Mouse (Mus musculus): ENCODE measurements around the gene Ldlrad2. TPM values are rescaled to one million over a fixed set of nuclear protein-coding genes. Genes with fewer than 3 reads are reported as not detected.

Gene Ldlrad2
- polyA plus RNA-seq, 1 experiment = not detected

DNA sequence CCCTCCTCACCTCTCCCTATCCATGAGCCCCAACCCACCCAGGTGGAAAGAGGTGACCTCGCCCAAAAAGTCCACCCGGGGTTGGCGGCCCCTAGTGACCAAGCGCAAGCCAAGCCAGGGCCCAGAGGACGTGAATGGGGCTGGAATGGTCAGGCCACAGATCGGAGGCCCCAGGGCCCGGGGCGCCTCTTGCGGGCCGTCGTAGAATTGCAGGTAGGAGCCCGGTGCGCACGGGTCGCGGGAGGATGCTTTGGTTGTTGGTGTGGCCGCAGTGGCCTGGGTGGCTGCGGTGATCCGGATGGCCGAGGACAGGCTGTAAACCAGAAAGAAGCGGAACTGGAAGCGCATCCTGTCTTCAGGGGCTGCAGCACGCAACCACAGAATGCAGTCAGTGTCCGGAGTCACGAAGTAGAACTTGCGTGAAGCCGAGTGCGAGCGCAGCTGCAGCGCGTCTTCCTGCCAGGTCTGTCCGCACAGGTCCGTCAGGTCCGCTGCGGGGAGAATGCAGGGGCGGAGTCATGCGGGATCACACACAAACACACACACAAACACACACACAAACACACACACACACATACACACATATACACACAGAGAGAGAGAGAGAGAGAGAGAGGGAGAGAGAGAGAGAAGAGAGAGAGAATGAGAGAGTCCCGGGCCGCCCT, 3.9 kb upstream of the Ldlrad2 start:
- no peak for TF ChIP-seq TAL1 (IDR thresholded peaks at IDR 0.05; ENCODE audit: low read length)
- TF ChIP-seq GATA1 (IDR thresholded peaks at IDR 0.05; ENCODE audit: low read length) = no peak
- Histone ChIP-seq H3K36me3 (ENCODE audit: control insufficient read depth) (no peaks in the 10 kb centered on the region), H3K4me1 (ENCODE audit: control insufficient read depth) (0 out of 2 replicates have a peak, but pooled peaks cover 2% of the 10 kb centered on the region), H3K4me3 (replicated peaks) (no peak overlapping the region), H3K27me3 (ENCODE audit: control insufficient read depth) (peaks cover 26% of the 10 kb centered on the region), H3K9me3 (ENCODE audit: control insufficient read depth, low read length) (no peaks in the 10 kb centered on the region)

DNA sequence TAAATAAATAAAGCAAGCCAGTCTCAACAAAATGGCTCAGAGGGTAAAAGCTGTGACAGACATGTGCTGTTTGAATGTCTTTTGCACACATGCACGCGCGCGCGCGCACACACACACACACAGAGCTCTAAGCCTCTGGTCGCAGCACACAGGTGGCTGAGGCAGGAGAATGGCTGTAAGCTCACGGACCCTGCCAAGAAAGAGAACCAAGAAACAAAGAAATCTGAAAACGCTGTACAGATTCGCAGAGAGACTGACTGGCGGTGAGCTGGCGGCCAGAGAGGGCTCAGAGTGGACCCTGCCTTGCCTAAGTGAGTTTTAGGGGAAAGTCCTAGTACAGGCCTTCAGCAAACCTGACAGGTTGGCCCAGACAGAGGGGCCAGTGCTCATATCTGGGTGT, 3.1 kb upstream of the Ldlrad2 start:
- Histone ChIP-seq H3K9me3 (ENCODE audit: control insufficient read depth, low read length) (no peaks in the 10 kb centered on the region), H3K4me1 (ENCODE audit: control insufficient read depth) (0 out of 2 replicates have a peak, but pooled peaks cover 2% of the 10 kb centered on the region), H3K36me3 (ENCODE audit: control insufficient read depth) (no peaks in the 10 kb centered on the region), H3K4me3 (replicated peaks) (no peak overlapping the region), H3K27me3 (ENCODE audit: control insufficient read depth) (peaks cover 26% of the 10 kb centered on the region)
- TF ChIP-seq GATA1 (IDR thresholded peaks at IDR 0.05; ENCODE audit: low read length) (no peak), TAL1 (IDR thresholded peaks at IDR 0.05; ENCODE audit: low read length) (no peak)

DNA sequence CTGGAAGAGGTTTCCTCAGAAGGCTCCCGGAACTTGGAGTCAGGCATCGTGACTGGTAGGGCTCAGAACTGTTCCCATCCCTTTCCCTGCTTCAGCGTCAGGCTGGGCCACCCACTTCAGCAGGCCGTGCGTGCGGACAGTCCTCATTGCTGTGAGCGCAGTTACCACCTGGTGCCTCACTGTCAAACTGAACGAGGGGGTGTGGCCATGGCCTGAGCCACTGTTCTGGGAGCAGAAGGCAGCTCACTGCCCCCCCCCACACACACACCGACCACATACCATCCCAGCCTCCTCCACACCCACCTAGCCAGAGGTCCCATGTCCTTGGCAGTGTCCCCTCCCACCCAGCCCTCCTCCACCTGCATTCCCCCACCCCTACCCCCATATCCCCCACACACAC, 4.5 kb downstream of the Ldlrad2 start:
- Histone ChIP-seq H3K9me3 (ENCODE audit: control insufficient read depth, low read length) (no peaks in the 10 kb centered on the region), H3K4me1 (ENCODE audit: control insufficient read depth) (no peaks in the 10 kb centered on the region), H3K4me3 (replicated peaks) (no peak overlapping the region), H3K36me3 (ENCODE audit: control insufficient read depth) (peaks cover 10% of the 10 kb centered on the region; the same call in 1 of the 2 replicates), H3K27me3 (ENCODE audit: control insufficient read depth) (no peaks in the 10 kb centered on the region)
- no peak for TF ChIP-seq GATA1 (IDR thresholded peaks at IDR 0.05; ENCODE audit: low read length)
- no peak for TF ChIP-seq TAL1 (IDR thresholded peaks at IDR 0.05; ENCODE audit: low read length)

DNA sequence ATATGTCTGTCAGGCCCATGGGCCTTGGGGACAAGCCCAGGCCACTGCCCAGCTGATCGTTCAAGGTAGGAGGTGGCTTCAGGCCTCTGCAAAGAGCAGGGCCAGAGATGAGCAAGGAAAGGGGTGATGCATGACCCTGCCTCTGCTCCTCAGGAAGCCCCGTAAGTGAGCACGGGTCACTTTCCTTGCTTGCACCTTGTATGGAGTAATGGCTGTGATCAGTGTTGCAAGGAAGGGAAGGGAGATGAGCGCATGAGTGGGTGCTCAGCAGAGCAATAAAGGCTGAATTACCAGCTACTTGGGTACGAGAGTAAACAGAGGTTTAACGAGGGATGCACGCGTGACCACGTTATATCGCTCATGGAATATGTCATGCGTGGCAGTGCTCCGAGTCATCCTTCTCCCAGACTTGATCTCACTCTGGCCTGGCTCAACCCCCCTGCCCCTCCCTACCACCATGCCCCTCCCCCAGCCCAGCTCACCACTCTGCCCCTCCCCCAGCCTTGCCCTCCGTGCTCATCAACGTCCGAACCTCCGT, 17.6 kb downstream of the Ldlrad2 start:
- TF ChIP-seq GATA1 (IDR thresholded peaks at IDR 0.05; ENCODE audit: low read length) (no peak), TAL1 (IDR thresholded peaks at IDR 0.05; ENCODE audit: low read length) (no peak)
- Histone ChIP-seq H3K27me3 (ENCODE audit: control insufficient read depth) (no peaks in the 10 kb centered on the region), H3K36me3 (ENCODE audit: control insufficient read depth) (peaks cover 23% of the 10 kb centered on the region; the same call in 1 of the 2 replicates), H3K4me3 (replicated peaks) (no peak overlapping the region), H3K9me3 (ENCODE audit: control insufficient read depth, low read length) (no peaks in the 10 kb centered on the region), H3K4me1 (ENCODE audit: control insufficient read depth) (no peaks in the 10 kb centered on the region)

DNA sequence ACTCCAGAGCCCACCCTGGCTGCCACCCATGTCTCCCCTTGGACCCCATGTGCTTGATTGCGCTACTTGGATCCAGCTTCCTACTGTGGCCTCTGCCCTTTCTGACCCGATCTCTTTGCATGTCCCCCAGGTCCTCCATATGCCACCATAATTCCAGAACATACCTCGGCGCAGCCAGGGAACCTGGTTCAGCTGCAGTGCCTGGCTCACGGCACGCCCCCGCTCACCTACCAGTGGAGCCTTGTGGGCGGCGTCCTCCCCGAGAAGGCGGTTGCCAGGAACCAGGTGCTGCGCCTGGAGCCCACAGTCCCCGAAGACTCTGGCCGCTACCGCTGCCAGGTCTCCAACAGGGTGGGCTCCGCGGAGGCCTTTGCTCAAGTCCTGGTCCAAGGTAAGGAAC, 20.9 kb downstream of the Ldlrad2 start:
- Histone ChIP-seq H3K9me3 (ENCODE audit: control insufficient read depth, low read length) (no peaks in the 10 kb centered on the region), H3K4me1 (ENCODE audit: control insufficient read depth) (no peaks in the 10 kb centered on the region), H3K27me3 (ENCODE audit: control insufficient read depth) (no peaks in the 10 kb centered on the region), H3K4me3 (replicated peaks) (no peak overlapping the region), H3K36me3 (ENCODE audit: control insufficient read depth) (peaks cover 19% of the 10 kb centered on the region; the same call in 1 of the 2 replicates)
- no peak for TF ChIP-seq TAL1 (IDR thresholded peaks at IDR 0.05; ENCODE audit: low read length)
- TF ChIP-seq GATA1 (IDR thresholded peaks at IDR 0.05; ENCODE audit: low read length) = no peak

DNA sequence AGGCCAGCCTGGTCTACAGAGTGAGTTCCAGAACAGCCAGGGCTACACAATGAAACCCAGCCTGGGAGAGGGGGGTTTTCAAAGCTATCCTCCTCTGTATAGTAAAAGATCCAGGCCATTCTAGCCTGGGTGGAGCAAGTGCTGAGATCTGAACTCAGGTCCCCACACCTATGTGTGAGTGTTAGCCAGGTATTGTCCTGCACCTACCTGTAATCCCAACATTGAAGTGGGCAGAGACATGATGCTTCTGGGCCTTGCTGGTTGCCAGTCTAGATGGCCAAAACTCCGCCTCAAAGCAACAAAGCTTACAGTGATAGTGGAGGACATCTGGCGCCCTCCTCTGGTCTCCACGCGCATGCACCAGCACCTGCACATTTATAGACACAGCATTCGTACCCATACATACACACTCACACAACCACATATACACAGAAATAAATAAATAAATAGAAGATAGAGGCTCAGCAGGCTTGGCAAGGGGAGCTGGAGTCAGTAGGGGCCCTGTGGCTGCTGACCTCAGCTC, 28.3 kb downstream of the Ldlrad2 start:
- TF ChIP-seq GATA1 (IDR thresholded peaks at IDR 0.05; ENCODE audit: low read length) = no peak
- no peaks in the 10 kb centered on the region for H3K27me3 ChIP-seq (ENCODE audit: control insufficient read depth)
- H3K36me3 ChIP-seq (ENCODE audit: control insufficient read depth) = peaks cover 12% of the 10 kb centered on the region; the same call in 1 of the 2 replicates

DNA sequence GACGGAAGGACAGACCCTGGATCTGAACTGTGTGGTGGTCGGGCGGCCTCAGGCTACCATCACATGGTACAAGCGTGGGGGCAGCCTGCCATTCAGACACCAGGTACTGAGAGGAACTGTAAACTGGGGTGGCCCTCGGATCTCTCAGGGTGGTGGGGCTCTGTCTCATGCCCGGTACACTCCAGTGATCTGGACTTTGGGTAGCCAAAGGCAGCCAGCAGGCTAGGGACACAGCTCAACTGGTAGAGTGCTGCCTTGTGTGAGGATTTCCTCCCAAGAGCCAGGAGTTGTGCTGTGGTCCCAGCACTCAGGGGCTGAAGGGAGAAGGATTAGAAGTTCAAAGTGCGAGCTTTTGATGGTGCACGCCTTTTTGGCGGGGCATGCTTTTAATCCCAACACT, 28.8 kb downstream of the Ldlrad2 start:
- no peaks in the 10 kb centered on the region for H3K27me3 ChIP-seq (ENCODE audit: control insufficient read depth)
- peaks cover 12% of the 10 kb centered on the region; the same call in 1 of the 2 replicates for H3K36me3 ChIP-seq (ENCODE audit: control insufficient read depth)
- TF ChIP-seq GATA1 (IDR thresholded peaks at IDR 0.05; ENCODE audit: low read length) = no peak
- TF ChIP-seq TAL1 (IDR thresholded peaks at IDR 0.05; ENCODE audit: low read length) = no peak
- no peak overlapping the region for H3K4me3 ChIP-seq (replicated peaks)
- H3K9me3 ChIP-seq (ENCODE audit: control insufficient read depth, low read length) = no peaks in the 10 kb centered on the region
- H3K4me1 ChIP-seq (ENCODE audit: control insufficient read depth) = no peaks in the 10 kb centered on the region

More for the DNA sequence above, 28.3 kb downstream of the Ldlrad2 start:
- no peak overlapping the region for H3K4me3 ChIP-seq (replicated peaks)
- no peaks in the 10 kb centered on the region for H3K9me3 ChIP-seq (ENCODE audit: control insufficient read depth, low read length)
- no peaks in the 10 kb centered on the region for H3K4me1 ChIP-seq (ENCODE audit: control insufficient read depth)

DNA sequence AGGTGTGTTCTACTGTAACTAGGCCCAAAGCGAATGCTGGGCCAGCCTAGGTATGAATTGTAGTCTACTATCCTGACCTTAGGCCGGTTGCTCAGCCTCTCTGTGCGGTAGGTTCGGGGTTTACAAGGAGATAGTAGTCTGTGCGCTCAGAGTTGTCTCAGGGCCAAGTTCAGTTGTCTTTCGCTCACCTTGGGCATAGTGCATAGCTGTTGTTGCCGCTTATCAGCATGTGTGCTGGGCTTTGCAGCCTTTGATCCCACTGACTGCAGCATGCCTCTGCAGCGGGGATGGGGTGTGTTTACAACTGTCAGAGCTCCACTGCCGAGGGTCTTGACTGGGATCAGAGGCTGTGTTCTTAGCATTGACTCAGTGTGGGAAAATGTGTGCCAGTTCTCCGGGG, 31.4 kb downstream of the Ldlrad2 start:
- no peaks in the 10 kb centered on the region for H3K27me3 ChIP-seq (ENCODE audit: control insufficient read depth)
- TF ChIP-seq GATA1 (IDR thresholded peaks at IDR 0.05; ENCODE audit: low read length) (no peak), TAL1 (IDR thresholded peaks at IDR 0.05; ENCODE audit: low read length) (no peak)

DNA sequence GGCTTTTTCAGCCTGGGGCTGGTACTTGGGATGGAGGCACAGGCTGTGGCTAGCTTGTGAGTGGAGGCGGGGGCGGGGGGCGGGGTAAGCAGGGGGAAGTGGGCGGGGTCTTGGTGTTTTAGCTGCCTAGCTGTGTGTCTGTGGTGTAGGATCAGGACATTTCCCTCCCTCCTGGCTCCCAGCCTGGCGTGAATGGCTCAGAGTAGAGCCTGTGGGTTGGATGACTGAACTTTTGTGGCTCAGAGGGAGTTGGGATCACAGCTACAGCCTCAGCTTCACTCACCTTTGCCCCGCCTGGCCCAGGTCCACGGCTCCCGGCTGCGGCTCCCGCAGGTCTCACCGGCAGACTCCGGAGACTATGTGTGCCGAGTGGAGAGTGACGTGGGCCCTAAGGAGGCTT, 34.0 kb downstream of the Ldlrad2 start:
- H3K36me3 ChIP-seq (ENCODE audit: control insufficient read depth) = peaks cover 17% of the 10 kb centered on the region; the same call in 1 of the 2 replicates
- H3K9me3 ChIP-seq (ENCODE audit: control insufficient read depth, low read length) = no peaks in the 10 kb centered on the region
- H3K4me1 ChIP-seq (ENCODE audit: control insufficient read depth) = no peaks in the 10 kb centered on the region
- TF ChIP-seq TAL1 (IDR thresholded peaks at IDR 0.05; ENCODE audit: low read length) (no peak), GATA1 (IDR thresholded peaks at IDR 0.05; ENCODE audit: low read length) (no peak)
- no peaks in the 10 kb centered on the region for H3K27me3 ChIP-seq (ENCODE audit: control insufficient read depth)
- H3K4me3 ChIP-seq (replicated peaks) = no peak overlapping the region

More for the DNA sequence above, 31.4 kb downstream of the Ldlrad2 start:
- Histone ChIP-seq H3K9me3 (ENCODE audit: control insufficient read depth, low read length) (no peaks in the 10 kb centered on the region), H3K4me1 (ENCODE audit: control insufficient read depth) (no peaks in the 10 kb centered on the region), H3K4me3 (replicated peaks) (no peak overlapping the region), H3K36me3 (ENCODE audit: control insufficient read depth) (peaks cover 20% of the 10 kb centered on the region; the same call in 1 of the 2 replicates)
